Mouse (Mus musculus) CH12.LX (cell line): ENCODE results near the gene Popdc3. TPM values are rescaled to one million over a fixed set of nuclear protein-coding genes. Genes with fewer than 3 reads are reported as not detected.

Source experiments
- DNase-seq: peaks from one replicate; pipeline ENCODE4 v3.0.0-alpha.2; 2013; ENCODE audit errors: extremely low read depth
- H3K27ac ChIP-seq: 2 replicates; pipeline ENCODE4 v1.5.1; 2012; ENCODE audit warnings: low read depth, mild to moderate bottlenecking, control low read depth, moderate library complexity; ENCODE audit not compliant: insufficient read depth
- H3K27me3 ChIP-seq: replicated peaks from 2 replicates; pipeline ENCODE3; 2012; ENCODE audit warnings: inconsistent platforms
- H3K36me3 ChIP-seq, 2 experiments: replicated peaks in 1 of 2; 2 replicates each; pipeline versions ENCODE3 to v1.6.1; 2012; ENCODE audit warnings: inconsistent platforms in 1 of 2, low read length in 1 of 2, mild to moderate bottlenecking in 1 of 2, mixed read lengths in 1 of 2, moderate library complexity in 1 of 2; ENCODE audit not compliant: control insufficient read depth in 1 of 2, insufficient read depth in 1 of 2
- H3K4me1 ChIP-seq, 2 experiments: 2 replicates each; pipeline ENCODE4 v1.6.1; 2012; ENCODE audit warnings: inconsistent platforms in 1 of 2, moderate library complexity in 1 of 2; ENCODE audit not compliant: insufficient read depth in 2 of 2, control insufficient read depth in 1 of 2
- H3K4me2 ChIP-seq: 2 replicates; pipeline ENCODE4 v1.6.1; 2012; ENCODE audit warnings: low read depth, mild to moderate bottlenecking, control low read depth; ENCODE audit not compliant: poor library complexity, insufficient read depth, severe bottlenecking
- H3K4me3 ChIP-seq, 3 experiments: fragments of 150-350 bp in 1 of 3; sonication (generic) in 1 of 3; replicated peaks in 1 of 3; 2 replicates each; pipeline versions ENCODE3 to v1.5.1; 2011 to 2012; ENCODE audit warnings: low read depth in 2 of 3, low read length in 2 of 3, mild to moderate bottlenecking in 2 of 3, moderate library complexity in 2 of 3, control low read depth in 1 of 3, improper control_type of control experiment in 1 of 3, inconsistent platforms in 1 of 3, mixed read lengths in 1 of 3; ENCODE audit not compliant: poor library complexity in 1 of 3
- H3K79me2 ChIP-seq: replicated peaks from 2 replicates; pipeline ENCODE4 v1.6.1; 2012; ENCODE audit warnings: mild to moderate bottlenecking, moderate library complexity; ENCODE audit not compliant: control insufficient read depth, poor library complexity, insufficient read depth, severe bottlenecking; ENCODE audit errors: extremely low read depth
- H3K9ac ChIP-seq: 2 replicates; pipeline ENCODE4 v1.6.1; 2012; ENCODE audit warnings: low read depth, mild to moderate bottlenecking, control low read depth, moderate library complexity; ENCODE audit not compliant: insufficient read depth
- H3K9me3 ChIP-seq: replicated peaks from 2 replicates; pipeline ENCODE3; 2012; ENCODE audit warnings: low read length, inconsistent platforms, mixed read lengths
- ELF1 ChIP-seq: IDR thresholded peaks from 2 replicates; pipeline ENCODE4 v1.6.1; 2014; ENCODE audit warnings: low read depth, mild to moderate bottlenecking, inconsistent platforms, low read length, improper control_type of control experiment
- ETS1 ChIP-seq: conservative IDR thresholded peaks from 2 replicates; pipeline ENCODE4 v1.6.1; 2012; ENCODE audit warnings: low read depth, mild to moderate bottlenecking, inconsistent platforms, low read length, improper control_type of control experiment, moderate library complexity
- GABPA ChIP-seq: IDR thresholded peaks from 2 replicates; pipeline ENCODE4 v1.6.1; 2012; ENCODE audit warnings: low read depth, low read length, improper control_type of control experiment, inconsistent platforms; ENCODE audit not compliant: insufficient replicate concordance
- HCFC1 ChIP-seq: IDR thresholded peaks from 2 replicates; pipeline ENCODE4 v1.6.1; 2012; ENCODE audit warnings: low read depth, mild to moderate bottlenecking, inconsistent platforms, low read length, improper control_type of control experiment
- IRF4 ChIP-seq: IDR thresholded peaks from 2 replicates; pipeline ENCODE4 v1.6.1; 2014; ENCODE audit warnings: low read depth, mild to moderate bottlenecking, inconsistent platforms, low read length, improper control_type of control experiment
- JUN ChIP-seq: IDR thresholded peaks from 2 replicates; pipeline ENCODE4 v1.6.1; 2011; ENCODE audit warnings: low read depth, mild to moderate bottlenecking, low read length, improper control_type of control experiment, moderate library complexity; ENCODE audit not compliant: insufficient read depth
- MEF2A ChIP-seq: IDR thresholded peaks from 2 replicates; pipeline ENCODE4 v1.6.1; 2014; ENCODE audit warnings: low read depth, mild to moderate bottlenecking, inconsistent platforms, low read length, improper control_type of control experiment, borderline replicate concordance
- MYC ChIP-seq: IDR thresholded peaks from 2 replicates; pipeline ENCODE4 v1.6.1; 2011; ENCODE audit warnings: low read depth, mild to moderate bottlenecking, improper control_type of control experiment, low read length
- NELFE ChIP-seq: IDR thresholded peaks from 2 replicates; pipeline ENCODE4 v1.6.1; 2011; ENCODE audit warnings: low read depth, low read length, improper control_type of control experiment
- PAX5 ChIP-seq: IDR thresholded peaks from 2 replicates; pipeline ENCODE4 v1.6.1; 2012; ENCODE audit warnings: low read length, inconsistent platforms, mixed read lengths
- POLR2A ChIP-seq: IDR thresholded peaks from 2 replicates; pipeline ENCODE4 v1.6.1; 2011; ENCODE audit warnings: low read depth, mild to moderate bottlenecking, improper control_type of control experiment, low read length
- POLR2AphosphoS2 ChIP-seq: IDR thresholded peaks from 2 replicates; pipeline ENCODE4 v1.6.1; 2011; ENCODE audit warnings: low read depth, low read length, improper control_type of control experiment
- TCF12 ChIP-seq: IDR thresholded peaks from 2 replicates; pipeline ENCODE4 v1.6.1; 2014; ENCODE audit warnings: low read depth, mild to moderate bottlenecking, inconsistent platforms, low read length, improper control_type of control experiment
- UBTF ChIP-seq: IDR thresholded peaks from 2 replicates; pipeline ENCODE4 v1.6.1; 2012; ENCODE audit warnings: low read depth, mild to moderate bottlenecking, inconsistent platforms, low read length, improper control_type of control experiment, moderate library complexity
- USF1 ChIP-seq: IDR thresholded peaks from 2 replicates; pipeline ENCODE4 v1.6.1; 2014; ENCODE audit warnings: low read depth, mild to moderate bottlenecking, inconsistent platforms, low read length, improper control_type of control experiment
- USF2 ChIP-seq: conservative IDR thresholded peaks from 2 replicates; pipeline ENCODE4 v1.6.1; 2011; ENCODE audit warnings: low read depth, low read length, improper control_type of control experiment
- ZC3H11A ChIP-seq: IDR thresholded peaks from 2 replicates; pipeline ENCODE4 v1.6.1; 2012; ENCODE audit warnings: low read depth, mild to moderate bottlenecking, inconsistent platforms, low read length, improper control_type of control experiment
- ZKSCAN1 ChIP-seq: IDR thresholded peaks from 2 replicates; pipeline ENCODE4 v1.6.1; 2012; ENCODE audit warnings: low read depth, inconsistent platforms, low read length, improper control_type of control experiment, borderline replicate concordance
- ZMIZ1 ChIP-seq: IDR thresholded peaks from 2 replicates; pipeline ENCODE4 v1.6.1; 2012; ENCODE audit warnings: low read depth, mild to moderate bottlenecking, inconsistent platforms, low read length, improper control_type of control experiment
- ZNF384 ChIP-seq: IDR thresholded peaks from 2 replicates; pipeline ENCODE4 v1.6.1; 2012; ENCODE audit warnings: low read depth, low read length, improper control_type of control experiment, inconsistent platforms
- dilution Hi-C: fragments of 300-500 bp; cut with MboI; formaldehyde crosslinking; loops from 2 replicates; pipeline ENCODE4 v1.14.3; 2020; ENCODE audit warnings: low sequenced_read_pairs; ENCODE audit not compliant: extremely low pct_unique_long_range_greater_than_20kb, extremely low pct_ligation_motif_present
- in situ Hi-C: fragments of 300-500 bp; cut with MboI; formaldehyde crosslinking; loops from 3 replicates; pipeline ENCODE4 v1.14.3; 2019; ENCODE audit warnings: low sequenced_read_pairs, low pct_ligation_motif_present, low pct_unique_long_range_greater_than_20kb, mixed read lengths
- polyA plus RNA-seq: library from polyadenylated mRNA; unstranded; fragments of >175 nt; gene quantifications from 2 replicates; pipeline ENCODE4 v1.2.1, GENCODE M21; 2012; ENCODE audit warnings: low read depth; ENCODE audit not compliant: insufficient read length
- total RNA-seq, 2 experiments: library from RNA; depleted of rRNA; stranded (reverse); fragments of 300-350 nt in 1 of 2; fragments of >200 nt in 1 of 2; gene quantifications; 2 replicates each; pipeline ENCODE4 v1.2.3; 2012 to 2014

Popdc3 gene
- total and polyA plus RNA-seq, 3 experiments = 0.04 to 0.24 (median 0.24) TPM

DNA sequence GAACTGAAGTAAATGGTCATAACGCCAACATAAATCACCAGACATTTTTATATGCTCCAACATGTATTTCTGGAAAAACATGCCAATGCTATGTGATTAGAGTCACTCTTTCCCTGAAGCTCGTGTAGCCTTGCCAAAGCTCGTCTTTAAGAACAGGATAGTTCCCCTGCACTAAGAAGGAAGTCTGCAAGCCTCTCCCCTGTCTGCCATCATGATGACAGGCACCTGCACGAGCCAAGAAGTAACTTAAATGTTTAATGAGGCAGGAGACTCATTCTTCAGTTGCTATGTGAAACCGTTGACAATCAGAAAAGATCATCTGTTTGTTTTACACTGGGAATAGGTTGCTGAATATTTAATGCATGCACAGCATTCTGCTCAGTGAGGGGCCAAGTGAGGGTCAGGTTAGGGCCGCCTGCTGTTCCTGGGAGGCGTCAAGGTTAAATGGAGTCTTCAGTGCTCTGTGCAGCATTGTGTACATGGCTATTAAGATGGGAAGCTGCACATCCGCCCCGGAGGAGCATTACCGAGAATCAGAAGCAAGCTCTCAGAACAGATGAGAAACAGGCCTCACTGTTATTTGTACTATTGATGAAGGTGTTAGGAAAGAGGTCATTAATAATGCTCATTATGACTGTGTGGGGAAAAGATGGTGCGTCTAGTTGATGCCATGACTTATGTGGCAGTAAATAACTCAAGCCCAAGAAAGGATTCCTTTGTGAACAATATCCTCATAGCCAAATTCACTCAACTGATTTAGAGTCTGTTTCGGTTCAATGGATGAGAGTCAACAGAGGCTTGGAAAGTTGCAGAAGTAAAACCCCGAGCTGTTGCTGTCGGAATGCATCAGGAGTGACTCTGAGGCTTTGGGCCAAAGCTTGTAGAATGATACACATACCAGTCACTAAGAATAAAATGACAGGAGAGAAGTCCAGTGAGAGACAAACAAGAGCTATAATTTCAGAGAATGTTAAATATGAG, 15.7 kb downstream of the Popdc3 start:
- no peaks in the 10 kb centered on the region for H3K4me1 ChIP-seq
- H3K9ac ChIP-seq = no peak overlapping the region
- no peak overlapping the region for H3K4me2 ChIP-seq
- no peak overlapping the region for H3K4me3 ChIP-seq
- in situ Hi-C loops = no loop called here
- no peaks in the 10 kb centered on the region for H3K27me3 ChIP-seq
- DNase-seq = no peak
- no peaks in the 10 kb centered on the region for H3K36me3 ChIP-seq
- TF ChIP-seq ZKSCAN1 = no peak
- no peak for TF ChIP-seq HCFC1
- TF ChIP-seq USF1 = no peak
- no peak for TF ChIP-seq ZNF384
- no peak for TF ChIP-seq NELFE
- no peak for TF ChIP-seq UBTF
- TF ChIP-seq MEF2A = no peak
- TF ChIP-seq GABPA = no peak
- no peak for TF ChIP-seq ELF1
- no peak overlapping the region for H3K27ac ChIP-seq
- peaks cover 1% of the 10 kb centered on the region for H3K9me3 ChIP-seq
- dilution Hi-C loops = no loop called here
- no peaks in the 10 kb centered on the region for H3K79me2 ChIP-seq

DNA sequence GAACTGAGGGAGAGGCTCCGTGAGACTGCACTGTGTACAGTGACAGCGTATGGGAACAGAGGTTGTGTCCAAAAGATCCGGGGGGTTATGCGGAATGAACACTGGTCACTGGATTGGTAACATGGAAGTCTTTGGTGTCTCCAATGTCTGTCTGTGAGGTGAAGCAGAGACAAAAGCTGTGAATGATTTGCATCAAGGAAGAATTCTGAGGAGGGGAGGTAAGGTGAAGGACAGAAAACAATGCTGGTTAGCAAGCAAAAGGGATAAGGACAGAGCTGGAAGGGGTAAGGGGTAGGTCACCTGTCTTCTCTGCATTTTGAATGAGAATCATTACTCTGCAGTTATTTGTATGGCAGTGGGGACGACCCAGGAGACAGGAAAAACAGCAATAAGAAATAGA, 16.6 kb downstream of the Popdc3 start:
- in situ Hi-C loops (no loop called here), dilution Hi-C loops (no loop called here)
- Histone ChIP-seq H3K4me3 (no peak overlapping the region), H3K4me2 (no peak overlapping the region), H3K79me2 (no peaks in the 10 kb centered on the region), H3K9ac (no peak overlapping the region), H3K27me3 (no peaks in the 10 kb centered on the region), H3K27ac (no peak overlapping the region), H3K36me3 (no peaks in the 10 kb centered on the region), H3K9me3 (peaks cover 1% of the 10 kb centered on the region), H3K4me1 (no peaks in the 10 kb centered on the region)
- no peak for DNase-seq
- no peak for TF ChIP-seq MYC
- TF ChIP-seq JUN = no peak
- no peak for TF ChIP-seq IRF4
- no peak for TF ChIP-seq ZC3H11A
- TF ChIP-seq NELFE = no peak
- no peak for TF ChIP-seq USF2
- no peak for TF ChIP-seq USF1
- no peak for TF ChIP-seq ZMIZ1
- no peak for TF ChIP-seq GABPA
- no peak for TF ChIP-seq ELF1
- no peak for TF ChIP-seq POLR2A
- no peak for TF ChIP-seq POLR2AphosphoS2
- no peak for TF ChIP-seq HCFC1
- TF ChIP-seq PAX5 = no peak
- no peak for TF ChIP-seq TCF12
- no peak for TF ChIP-seq ETS1
